Mouse (Mus musculus): ENCODE data around the gene Slc2a3.

DNA sequence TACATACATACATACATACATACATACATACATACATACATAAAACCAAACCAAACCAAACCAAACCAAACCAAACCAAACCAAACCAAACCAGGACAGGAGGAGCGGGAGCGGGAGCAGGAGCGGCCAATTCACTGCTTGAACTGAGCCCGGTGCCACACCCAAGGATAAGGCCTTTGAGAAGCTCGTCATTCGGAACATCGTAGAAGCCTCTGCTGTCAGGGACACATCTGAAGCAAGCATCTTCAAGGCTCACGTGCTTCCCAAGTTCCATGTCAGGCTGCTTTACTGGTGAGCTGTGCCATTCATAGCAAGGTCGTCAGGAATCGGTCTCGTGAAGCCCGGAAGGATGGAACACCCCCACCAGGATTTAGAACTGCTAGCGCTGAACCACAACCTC lies 114.7 kb downstream of the Slc2a3 start:
- no peak for TF ChIP-seq POLR2A (IDR thresholded peaks at IDR 0.05; ENCODE audit: borderline replicate concordance, control insufficient read depth, low read depth, low read length)
- no peak for TF ChIP-seq CTCF (IDR thresholded peaks at IDR 0.05; ENCODE audit: control insufficient read depth, insufficient read depth, low read length)
